Mouse (Mus musculus): ENCODE measurements at regions not wholly inside any gene's neighbourhood (a gene's known extent, or its start where the extent isn't known, plus 50 kb on each side); places are given as distances from the start of the nearest gene placed in this dataset.

GRCm38 (mm10) chr9:26383996-26384395, 349.5 kb upstream of the B3gat1 start:
- no peak for DNase-seq (ENCODE audit: low spot score in 2 of 2)

- peak in 1 of 2 experiments; percentile 1 for DNase-seq (ENCODE audit: low spot score in 2 of 2)
Observed at GRCm38 (mm10) chr9:26398635-26399034, 334.9 kb upstream of the B3gat1 start.

- no peak for DNase-seq (ENCODE audit: low spot score in 2 of 2)
Observed at GRCm38 (mm10) chr9:26422897-26423823, 310.4 kb upstream of the B3gat1 start.

GRCm38 (mm10) chr9:26435507-26435906, 298.0 kb upstream of the B3gat1 start:
- DNase-seq (ENCODE audit: low spot score in 2 of 2): peak; percentile 2 to 6

- DNase-seq (ENCODE audit: low spot score in 2 of 2): no peak
Observed at GRCm38 (mm10) chr9:26437244-26437643, 296.3 kb upstream of the B3gat1 start.

GRCm38 (mm10) chr9:26453924-26454323, 279.6 kb upstream of the B3gat1 start:
- DNase-seq (ENCODE audit: low spot score in 2 of 2): no peak

- no peak for DNase-seq (ENCODE audit: low spot score in 2 of 2)
Observed at GRCm38 (mm10) chr9:26461081-26461480, 272.4 kb upstream of the B3gat1 start.

- no peak for DNase-seq (ENCODE audit: low spot score in 2 of 2)
Observed at GRCm38 (mm10) chr9:26470694-26471392, 262.7 kb upstream of the B3gat1 start.

- no peak for DNase-seq (ENCODE audit: low spot score in 2 of 2)
Observed at GRCm38 (mm10) chr9:26476341-26476740, 257.2 kb upstream of the B3gat1 start.

GRCm38 (mm10) chr9:26480881-26481280, 252.6 kb upstream of the B3gat1 start:
- DNase-seq (ENCODE audit: low spot score in 2 of 2): no peak

- no peak for DNase-seq (ENCODE audit: low spot score in 2 of 2)
Observed at GRCm38 (mm10) chr9:26481890-26482289, 251.6 kb upstream of the B3gat1 start.

GRCm38 (mm10) chr9:26493740-26494139, 239.8 kb upstream of the B3gat1 start:
- no peak for DNase-seq (ENCODE audit: low spot score in 2 of 2)

GRCm38 (mm10) chr9:26502027-26502426, 231.5 kb upstream of the B3gat1 start:
- DNase-seq (ENCODE audit: low spot score in 2 of 2): no peak

GRCm38 (mm10) chr9:26505941-26506340, 227.6 kb upstream of the B3gat1 start:
- DNase-seq (ENCODE audit: low spot score in 2 of 2): no peak

GRCm38 (mm10) chr9:26518651-26519050, 214.9 kb upstream of the B3gat1 start:
- DNase-seq (ENCODE audit: low spot score in 2 of 2): no peak

- no peak for DNase-seq (ENCODE audit: low spot score in 2 of 2)
Observed at GRCm38 (mm10) chr9:26519581-26520501, 213.7 kb upstream of the B3gat1 start.

- DNase-seq (ENCODE audit: low spot score in 2 of 2): no peak
Observed at GRCm38 (mm10) chr9:26524089-26524488, 209.4 kb upstream of the B3gat1 start.

- DNase-seq (ENCODE audit: low spot score in 2 of 2): no peak
Observed at GRCm38 (mm10) chr9:26528761-26529160, 204.8 kb upstream of the B3gat1 start.

GRCm38 (mm10) chr9:26539042-26539441, 194.5 kb upstream of the B3gat1 start:
- no peak for DNase-seq (ENCODE audit: low spot score in 2 of 2)

GRCm38 (mm10) chr9:26548328-26548922, 185.1 kb upstream of the B3gat1 start:
- DNase-seq (ENCODE audit: low spot score in 2 of 2): no peak

GRCm38 (mm10) chr9:26549118-26549517, 184.4 kb upstream of the B3gat1 start:
- DNase-seq (ENCODE audit: low spot score in 2 of 2): no peak
